Mouse (Mus musculus): ENCODE results near the gene Vps11. TPM values are rescaled to one million over a fixed set of nuclear protein-coding genes. Genes with fewer than 3 reads are reported as not detected.
"Not testable (repeated sequence)": the region's sequence is repeated elsewhere in the genome, so short reads cannot be mapped to it uniquely, and the experiment has no call there.

Gene Vps11
- polyA plus RNA-seq (2015; fragmentation: Nextera tagmentation; extraction: Ambion mirVana), result 14.3 and 14.4 TPM in 2 replicates

DNA sequence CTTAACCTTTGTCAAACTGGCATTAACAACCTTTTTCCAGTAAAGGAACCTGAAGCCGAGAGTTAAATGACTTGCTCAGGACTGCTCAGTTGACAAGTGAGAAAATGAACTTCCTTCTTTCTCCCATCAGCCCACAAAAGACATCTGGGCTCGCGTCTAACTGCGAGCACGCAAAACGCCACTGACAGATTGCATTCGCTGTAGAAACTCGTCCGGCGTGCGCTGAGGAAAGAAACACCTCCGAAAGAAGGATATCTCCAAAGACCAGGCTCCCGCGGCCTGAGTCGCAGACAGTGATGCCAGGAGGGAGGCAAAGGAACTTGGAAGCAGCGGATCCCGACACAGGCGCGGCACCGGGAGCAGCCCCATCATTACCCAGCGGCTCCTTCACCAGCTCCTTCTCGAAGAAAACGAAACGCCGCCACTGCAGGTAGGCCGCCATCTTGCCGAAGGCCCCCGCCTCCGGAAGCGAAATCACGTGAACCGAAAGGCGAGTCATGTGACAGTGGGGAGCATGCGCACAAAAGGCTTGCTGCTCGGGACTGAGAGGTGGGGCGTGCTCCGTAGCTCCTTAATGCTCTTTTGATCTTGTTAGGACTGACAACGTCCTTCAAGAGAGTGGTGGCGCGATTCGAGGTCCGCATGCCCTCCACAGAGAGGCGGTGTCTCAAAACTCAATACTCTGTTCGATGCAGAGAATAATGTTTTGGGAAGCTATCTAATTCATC, at the start of gene Vps11:
Gene Vps11, minus strand, starts transcription at position 481 of the 728 bp plus-strand sequence.
- peak; percentile 90 for ATAC-seq (ENCODE audit: low read depth)
- under 1% methylated on average over 44 of the region's 44 CpGs for WGBS (ENCODE audit: insufficient replicate concordance)
- Histone ChIP-seq H3K27me3 (ENCODE audit: control insufficient read depth, insufficient read depth, low read depth, low read length) (no peaks in the 10 kb centered on the region), H3K27ac (ENCODE audit: low read length) (peak within 1 kb of the TSS; percentile 83), H3K9ac (ENCODE audit: low read depth, low read length) (peak within 1 kb of the TSS; percentile 83), H3K4me1 (ENCODE audit: control insufficient read depth, low read depth, low read length) (peaks cover 7% of the 10 kb centered on the region), H3K36me3 (ENCODE audit: control insufficient read depth, insufficient read depth) (peaks cover 22% of the 10 kb centered on the region), H3K9me3 (replicated peaks; ENCODE audit: control insufficient read depth, low read length) (no peaks in the 10 kb centered on the region), H3K4me2 (ENCODE audit: low read depth, low read length) (peak within 1 kb of the TSS; percentile 78), H3K4me3 (ENCODE audit: low read depth, low read length) (peak within 1 kb of the TSS; percentile 84)

DNA sequence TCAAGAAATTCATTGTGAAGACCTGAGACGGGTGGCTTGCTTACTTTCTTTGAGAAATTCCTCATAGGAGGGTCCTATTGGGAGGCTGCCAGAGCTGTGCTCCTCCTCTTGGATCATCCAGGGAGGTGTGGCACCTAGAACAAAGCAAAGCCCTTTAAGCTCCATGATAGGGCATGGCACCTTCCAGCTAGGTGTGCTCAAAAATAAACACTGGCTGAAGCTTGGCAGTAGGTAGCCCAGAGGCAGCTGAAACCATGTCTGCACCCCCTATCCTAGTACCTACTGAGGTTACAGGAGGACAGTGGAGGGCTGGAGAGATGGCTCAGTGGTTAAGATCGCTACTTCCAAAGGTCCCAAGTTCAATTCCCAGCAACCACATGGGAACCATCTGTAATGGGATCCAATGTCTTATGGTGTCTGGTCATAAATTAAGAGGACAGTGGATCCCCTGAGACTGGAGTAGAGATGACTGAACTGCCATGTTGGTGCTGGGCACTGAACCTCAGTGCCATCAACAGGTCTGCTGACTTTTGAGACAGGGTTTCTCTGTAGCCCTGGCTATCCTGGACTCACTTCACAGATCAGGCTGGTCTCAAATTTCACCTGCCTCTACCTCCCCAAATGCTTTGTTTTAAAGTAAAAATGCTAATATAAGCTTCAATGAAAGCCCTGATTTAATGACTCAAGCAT, 49.3 kb upstream of the Vps11 start:
- H3K9me3 ChIP-seq (replicated peaks; ENCODE audit: control insufficient read depth, low read length), result no peaks in the 10 kb centered on the region
- no peak overlapping the region for H3K27ac ChIP-seq (ENCODE audit: low read length)
- H3K27me3 ChIP-seq (ENCODE audit: control insufficient read depth, insufficient read depth, low read depth, low read length), result no peaks in the 10 kb centered on the region
- H3K4me2 ChIP-seq (ENCODE audit: low read depth, low read length), result no peak overlapping the region
- no peak overlapping the region for H3K9ac ChIP-seq (ENCODE audit: low read depth, low read length)
- peaks cover 40% of the 10 kb centered on the region for H3K36me3 ChIP-seq (ENCODE audit: control insufficient read depth, insufficient read depth)
- WGBS (ENCODE audit: insufficient replicate concordance), result 73% methylated on average over 2 of the region's 2 CpGs
- H3K4me1 ChIP-seq (ENCODE audit: control insufficient read depth, low read depth, low read length), result peaks cover 29% of the 10 kb centered on the region
- ATAC-seq (ENCODE audit: low read depth), result no peak
- no peak overlapping the region for H3K4me3 ChIP-seq (ENCODE audit: low read depth, low read length)

DNA sequence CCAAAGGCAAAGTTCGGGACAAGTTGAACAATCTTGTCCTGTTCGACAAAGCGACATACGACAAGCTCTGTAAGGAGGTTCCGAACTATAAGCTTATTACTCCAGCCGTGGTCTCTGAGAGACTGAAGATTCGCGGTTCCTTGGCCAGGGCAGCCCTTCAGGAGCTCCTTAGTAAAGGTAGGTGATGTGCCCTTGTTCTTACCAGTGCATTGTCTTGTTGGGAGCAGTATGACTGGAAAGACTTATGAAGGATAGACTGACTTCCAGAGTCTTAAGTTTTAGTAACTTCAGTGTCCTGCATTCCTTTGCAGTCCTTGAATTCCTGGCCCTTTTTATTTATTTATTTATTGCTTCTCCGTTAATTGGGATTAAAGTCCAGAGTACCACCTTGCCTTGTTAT, 47.2 kb upstream of the Vps11 start:
- ATAC-seq (ENCODE audit: low read depth); H3K27me3 ChIP-seq (ENCODE audit: control insufficient read depth, insufficient read depth, low read depth, low read length); H3K27ac ChIP-seq (ENCODE audit: low read length); H3K9me3 ChIP-seq (replicated peaks; ENCODE audit: control insufficient read depth, low read length): not testable (repeated sequence)
- H3K9ac ChIP-seq (ENCODE audit: low read depth, low read length), result peak overlapping the region; percentile 55
- H3K4me3 ChIP-seq (ENCODE audit: low read depth, low read length), result peak overlapping the region; percentile 95
- H3K4me1 ChIP-seq (ENCODE audit: control insufficient read depth, low read depth, low read length), result peaks cover 36% of the 10 kb centered on the region
- peaks cover 37% of the 10 kb centered on the region for H3K36me3 ChIP-seq (ENCODE audit: control insufficient read depth, insufficient read depth)
- 50% methylated on average over 9 of the region's 9 CpGs for WGBS (ENCODE audit: insufficient replicate concordance)
- H3K4me2 ChIP-seq (ENCODE audit: low read depth, low read length), result peak overlapping the region; percentile 86

DNA sequence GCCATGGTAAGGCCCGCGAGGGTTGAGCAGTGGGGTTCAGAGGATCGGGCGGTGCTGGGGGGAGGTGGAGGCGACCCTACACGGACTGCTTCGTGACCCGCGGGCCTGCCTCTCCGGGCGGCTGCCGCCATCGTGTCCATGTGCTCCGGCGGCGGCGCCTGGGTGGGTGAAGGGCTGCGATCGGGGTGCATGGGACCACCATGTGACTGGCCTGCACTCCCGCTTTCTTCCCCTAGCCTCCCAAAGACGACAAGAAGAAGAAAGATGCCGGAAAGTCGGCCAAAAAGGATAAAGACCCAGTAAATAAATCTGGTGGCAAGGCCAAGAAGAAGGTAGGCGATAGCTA, 46.3 kb upstream of the Vps11 start:
- peak overlapping the region; percentile 86 for H3K4me2 ChIP-seq (ENCODE audit: low read depth, low read length)
- H3K9me3 ChIP-seq (replicated peaks; ENCODE audit: control insufficient read depth, low read length), result no peaks in the 10 kb centered on the region
- no peak for ATAC-seq (ENCODE audit: low read depth)
- peaks cover 36% of the 10 kb centered on the region for H3K4me1 ChIP-seq (ENCODE audit: control insufficient read depth, low read depth, low read length)
- peak overlapping the region; percentile 55 for H3K9ac ChIP-seq (ENCODE audit: low read depth, low read length)
- under 1% methylated on average over 24 of the region's 24 CpGs for WGBS (ENCODE audit: insufficient replicate concordance)
- peak overlapping the region; percentile 92 for H3K27ac ChIP-seq (ENCODE audit: low read length)
- peak overlapping the region; percentile 95 for H3K4me3 ChIP-seq (ENCODE audit: low read depth, low read length)
- H3K36me3 ChIP-seq (ENCODE audit: control insufficient read depth, insufficient read depth), result peaks cover 33% of the 10 kb centered on the region
- H3K27me3 ChIP-seq (ENCODE audit: control insufficient read depth, insufficient read depth, low read depth, low read length), result no peaks in the 10 kb centered on the region

DNA sequence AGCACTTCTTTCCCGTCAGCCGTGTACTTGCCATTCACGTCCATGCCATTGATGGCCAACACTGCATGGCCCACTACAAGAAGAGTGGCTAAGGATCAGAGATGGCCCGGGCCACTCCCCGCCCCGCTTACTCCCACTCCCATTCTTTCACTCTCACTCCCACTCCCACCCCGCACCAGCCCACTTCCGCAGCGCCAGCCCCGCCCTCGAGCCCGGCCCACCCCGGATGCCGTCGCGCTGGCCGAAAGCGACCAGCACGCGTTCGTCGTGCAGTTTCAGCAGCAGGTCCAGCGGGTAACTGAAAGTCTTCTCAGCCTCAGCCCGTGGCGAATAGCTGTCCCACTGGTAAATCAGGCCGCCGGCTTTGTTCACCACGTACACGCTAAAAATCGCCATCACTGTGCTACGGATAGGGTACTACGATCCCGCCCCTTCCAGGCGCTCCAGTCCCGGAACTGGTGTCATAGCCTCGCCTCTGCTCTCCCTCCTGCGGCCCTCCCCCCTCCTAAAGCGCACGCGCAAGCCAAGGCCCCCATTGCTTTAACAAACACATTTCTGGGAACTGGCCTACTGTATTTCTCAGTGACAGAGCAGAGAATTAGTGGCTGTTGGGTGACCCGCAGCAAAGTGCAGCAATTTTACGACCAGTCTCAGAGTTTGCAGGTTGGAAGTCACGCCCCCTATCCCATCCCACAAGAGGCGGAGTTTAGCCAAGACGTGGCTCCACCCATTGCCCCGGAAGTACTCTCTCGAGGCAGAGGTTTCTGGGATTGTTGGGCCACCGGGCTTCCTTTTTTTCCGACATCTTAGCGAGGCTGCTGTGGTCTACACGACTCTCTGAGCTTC, 45.7 kb upstream of the Vps11 start, which contains the start of the genes Rps25 and Trappc4:
Gene Rps25, plus strand, starts transcription at position 234 of the 846 bp plus-strand sequence.
Gene Trappc4, minus strand, starts transcription at position 695 of the 846 bp plus-strand sequence.
- Histone ChIP-seq H3K27me3 (ENCODE audit: control insufficient read depth, insufficient read depth, low read depth, low read length) (no peaks in the 10 kb centered on the region), H3K9me3 (replicated peaks; ENCODE audit: control insufficient read depth, low read length) (no peaks in the 10 kb centered on the region), H3K36me3 (ENCODE audit: control insufficient read depth, insufficient read depth) (peaks cover 38% of the 10 kb centered on the region), H3K27ac (ENCODE audit: low read length) (peak within 1 kb of the TSS; percentile 92), H3K9ac (ENCODE audit: low read depth, low read length) (peak within 1 kb of the TSS; percentile 55), H3K4me3 (ENCODE audit: low read depth, low read length) (peak within 1 kb of the TSS; percentile 95), H3K4me2 (ENCODE audit: low read depth, low read length) (peak within 1 kb of the TSS; percentile 86), H3K4me1 (ENCODE audit: control insufficient read depth, low read depth, low read length) (peaks cover 36% of the 10 kb centered on the region)
- ATAC-seq (ENCODE audit: low read depth), result peak; percentile 94
- WGBS (ENCODE audit: insufficient replicate concordance), result under 1% methylated on average over 51 of the region's 51 CpGs

DNA sequence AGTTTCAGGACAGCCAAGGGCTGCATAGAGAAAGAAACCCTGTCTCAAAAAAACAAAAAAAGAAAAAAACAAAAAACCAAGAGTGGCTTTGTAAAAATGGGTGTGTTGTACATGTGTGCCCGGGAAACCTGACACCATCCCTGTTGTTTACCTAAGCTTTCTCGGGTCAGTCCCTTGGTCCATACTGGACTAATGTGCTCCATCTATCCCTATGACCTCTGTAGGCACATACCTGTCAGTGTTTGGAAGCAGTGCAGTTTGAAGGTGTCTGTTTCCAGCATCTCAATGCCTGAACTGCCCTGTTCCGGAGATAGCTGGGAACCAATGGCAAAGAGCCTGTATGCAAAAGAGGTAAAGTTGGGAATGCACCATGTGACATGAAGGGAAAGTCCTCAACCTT, 43.5 kb upstream of the Vps11 start:
- peaks cover 21% of the 10 kb centered on the region for H3K4me1 ChIP-seq (ENCODE audit: control insufficient read depth, low read depth, low read length)
- no peak for ATAC-seq (ENCODE audit: low read depth)
- 79% methylated on average over 3 of the region's 3 CpGs for WGBS (ENCODE audit: insufficient replicate concordance)
- H3K4me2 ChIP-seq (ENCODE audit: low read depth, low read length), result no peak overlapping the region
- H3K36me3 ChIP-seq (ENCODE audit: control insufficient read depth, insufficient read depth), result peaks cover 35% of the 10 kb centered on the region
- no peaks in the 10 kb centered on the region for H3K27me3 ChIP-seq (ENCODE audit: control insufficient read depth, insufficient read depth, low read depth, low read length)
- no peaks in the 10 kb centered on the region for H3K9me3 ChIP-seq (replicated peaks; ENCODE audit: control insufficient read depth, low read length)
- H3K9ac ChIP-seq (ENCODE audit: low read depth, low read length), result no peak overlapping the region
- no peak overlapping the region for H3K27ac ChIP-seq (ENCODE audit: low read length)
- no peak overlapping the region for H3K4me3 ChIP-seq (ENCODE audit: low read depth, low read length)

DNA sequence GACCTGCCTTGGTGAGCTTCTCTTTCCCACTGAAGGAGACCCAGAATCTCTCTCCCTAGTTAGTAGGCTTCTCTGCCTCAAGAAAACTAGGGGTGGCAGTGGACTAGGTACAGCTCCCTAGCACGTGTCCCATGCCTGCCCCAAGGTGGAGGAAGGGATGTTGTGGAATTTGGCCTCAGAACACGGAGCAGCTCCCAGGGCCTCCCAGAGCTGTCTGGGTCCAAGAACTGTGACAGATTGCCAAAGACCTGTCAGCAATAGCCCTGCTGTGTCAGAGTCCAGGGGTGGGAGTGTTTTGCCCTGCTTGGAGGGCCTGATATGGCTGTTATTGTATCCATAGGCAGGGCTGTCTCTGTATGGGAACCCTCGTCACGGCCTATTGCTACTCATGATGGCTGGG, 39.6 kb upstream of the Vps11 start:
- no peaks in the 10 kb centered on the region for H3K27me3 ChIP-seq (ENCODE audit: control insufficient read depth, insufficient read depth, low read depth, low read length)
- no peak for ATAC-seq (ENCODE audit: low read depth)
- 64% methylated on average over 4 of the region's 4 CpGs for WGBS (ENCODE audit: insufficient replicate concordance)
- H3K9ac ChIP-seq (ENCODE audit: low read depth, low read length), result no peak overlapping the region
- H3K9me3 ChIP-seq (replicated peaks; ENCODE audit: control insufficient read depth, low read length), result no peaks in the 10 kb centered on the region
- H3K27ac ChIP-seq (ENCODE audit: low read length), result peak overlapping the region; percentile 70
- peaks cover 27% of the 10 kb centered on the region for H3K36me3 ChIP-seq (ENCODE audit: control insufficient read depth, insufficient read depth)
- H3K4me1 ChIP-seq (ENCODE audit: control insufficient read depth, low read depth, low read length), result peaks cover 28% of the 10 kb centered on the region
- H3K4me3 ChIP-seq (ENCODE audit: low read depth, low read length), result no peak overlapping the region
- no peak overlapping the region for H3K4me2 ChIP-seq (ENCODE audit: low read depth, low read length)

DNA sequence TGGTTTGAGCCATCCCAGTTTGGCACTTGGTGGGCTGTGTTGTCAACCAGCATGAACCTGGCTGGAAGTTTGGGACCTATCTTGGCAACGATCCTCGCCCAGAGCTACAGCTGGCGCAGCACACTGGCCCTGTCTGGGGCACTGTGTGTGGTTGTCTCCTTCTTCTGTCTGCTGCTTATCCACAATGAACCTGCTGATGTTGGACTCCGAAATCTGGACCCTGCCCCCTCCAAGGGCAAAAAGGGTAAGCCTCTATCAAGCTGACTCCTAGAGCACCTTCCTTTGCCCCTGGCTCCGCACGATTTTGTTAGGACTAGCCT, 38.3 kb upstream of the Vps11 start:
- Histone ChIP-seq H3K36me3 (ENCODE audit: control insufficient read depth, insufficient read depth) (peaks cover 27% of the 10 kb centered on the region), H3K9ac (ENCODE audit: low read depth, low read length) (no peak overlapping the region), H3K27me3 (ENCODE audit: control insufficient read depth, insufficient read depth, low read depth, low read length) (no peaks in the 10 kb centered on the region), H3K4me2 (ENCODE audit: low read depth, low read length) (peak overlapping the region; percentile 96), H3K9me3 (replicated peaks; ENCODE audit: control insufficient read depth, low read length) (no peaks in the 10 kb centered on the region), H3K4me3 (ENCODE audit: low read depth, low read length) (no peak overlapping the region), H3K27ac (ENCODE audit: low read length) (no peak overlapping the region), H3K4me1 (ENCODE audit: control insufficient read depth, low read depth, low read length) (peaks cover 25% of the 10 kb centered on the region)
- ATAC-seq (ENCODE audit: low read depth), result no peak
- 78% methylated on average over 6 of the region's 6 CpGs for WGBS (ENCODE audit: insufficient replicate concordance)

Measured in liver, embryonic 16.5 days (tissue).